Mouse (Mus musculus) embryonic stem cell, embryonic (primary cell): ENCODE data around the gene Dynlt1c.
"Not testable (repeated sequence)": the region's sequence is repeated elsewhere in the genome, so short reads cannot be mapped to it uniquely, and the experiment has no call there.

ENCODE experiments used
- CTCF ChIA-PET, 4 experiments: fragments of 300-600 bp in 2 of 4; fragments of 350-600 bp in 2 of 4; sonication (Branson Sonifier 250); formaldehyde crosslinking; loops; one replicate each; lab custom pipeline; 2022; ENCODE audit warnings: inconsistent platforms in 2 of 4; lab: Charles Lee
- POLR2A ChIA-PET, 4 experiments: fragments of 300-600 bp in 2 of 4; fragments of 350-600 bp in 2 of 4; sonication (Branson Sonifier 250); formaldehyde crosslinking; loops; one replicate each; lab custom pipeline; 2022; ENCODE audit warnings: antibody characterized with exemption in 4 of 4, inconsistent platforms in 1 of 4; lab: Charles Lee

The Dynlt1c gene

DNA sequence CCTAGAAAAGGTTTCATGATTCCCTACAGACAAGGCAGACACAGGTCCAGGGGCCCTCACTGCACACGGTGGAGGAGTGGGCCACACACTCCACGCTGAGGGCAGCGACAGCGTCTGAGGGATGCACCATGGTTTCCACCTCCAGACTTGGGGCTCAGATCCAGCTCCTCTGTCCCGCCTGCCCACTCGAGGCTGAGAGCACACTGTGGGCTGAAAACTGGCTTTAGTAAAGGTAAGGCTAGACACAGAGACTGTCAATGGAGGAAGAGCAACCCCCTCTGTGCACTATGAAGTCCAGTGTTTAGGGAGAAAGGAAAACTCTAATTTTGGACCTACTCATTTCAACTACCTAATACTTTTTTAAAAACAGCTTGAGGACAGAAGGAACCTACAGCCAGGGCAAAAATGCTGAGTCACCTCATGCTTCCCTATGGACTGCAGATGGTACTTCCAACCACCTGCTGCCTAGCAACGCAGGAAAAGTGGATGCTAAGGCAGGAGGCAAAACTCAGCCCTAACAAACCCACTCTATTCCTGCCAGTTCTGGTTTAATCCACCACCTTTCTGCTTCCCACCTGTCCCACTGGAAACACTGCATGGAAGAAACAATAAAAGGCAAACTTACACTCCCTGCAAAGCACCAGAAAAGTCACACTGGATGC is 49.6 kb downstream of the Dynlt1c start:
- CTCF ChIA-PET, POLR2A ChIA-PET: not testable (repeated sequence)

DNA sequence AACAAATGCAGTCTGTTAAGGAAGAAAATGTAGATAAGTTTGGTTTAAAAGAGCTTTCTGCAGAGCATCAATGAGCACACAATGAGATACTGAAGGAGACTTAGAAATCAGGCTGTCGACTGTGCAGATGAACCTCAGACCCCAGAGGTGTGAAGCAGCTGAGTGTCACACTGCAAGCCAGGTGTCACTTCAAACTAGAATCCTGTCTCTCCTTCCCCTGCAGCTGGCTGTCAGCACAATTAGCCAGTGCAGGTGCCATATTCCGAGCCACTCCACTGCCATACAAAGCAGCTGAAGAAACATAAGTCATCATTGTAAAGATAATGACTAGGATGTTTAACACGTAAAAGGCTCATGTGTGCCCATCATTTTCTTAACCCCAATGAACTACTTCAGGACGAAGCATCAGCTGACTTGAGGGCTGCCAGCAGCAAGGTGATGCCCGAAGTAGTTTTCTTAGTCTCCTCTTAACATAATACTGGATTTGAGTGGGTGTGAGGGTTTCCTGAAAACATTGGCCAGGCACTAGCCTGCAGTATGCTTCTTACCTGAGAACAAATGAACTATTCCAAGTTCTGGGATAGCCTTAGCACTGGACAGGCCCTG is 52.0 kb downstream of the Dynlt1c start:
- POLR2A ChIA-PET, CTCF ChIA-PET: not testable (repeated sequence)

DNA sequence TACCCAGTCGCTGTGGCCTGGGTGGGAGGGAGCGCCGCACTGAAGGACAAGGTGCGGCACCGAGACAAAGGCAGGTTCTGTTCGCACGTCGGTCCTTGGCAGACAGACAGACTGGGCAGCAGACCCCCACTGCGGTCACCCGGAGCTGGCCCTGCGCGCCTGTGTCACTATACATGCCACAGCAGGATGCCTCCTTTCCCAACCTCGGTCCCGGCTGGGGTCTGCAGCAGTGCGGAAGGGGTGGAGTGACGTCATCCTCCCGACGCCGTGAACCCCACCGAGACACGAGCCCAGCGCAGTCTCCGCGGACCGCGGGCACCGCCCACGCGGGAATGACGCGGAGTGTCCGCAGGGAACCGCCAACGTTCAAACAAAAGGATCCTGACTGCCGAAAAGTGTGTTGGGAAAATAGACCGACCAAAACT is 53.6 kb downstream of the Dynlt1c start:
- CTCF ChIA-PET, POLR2A ChIA-PET: not testable (repeated sequence)

DNA sequence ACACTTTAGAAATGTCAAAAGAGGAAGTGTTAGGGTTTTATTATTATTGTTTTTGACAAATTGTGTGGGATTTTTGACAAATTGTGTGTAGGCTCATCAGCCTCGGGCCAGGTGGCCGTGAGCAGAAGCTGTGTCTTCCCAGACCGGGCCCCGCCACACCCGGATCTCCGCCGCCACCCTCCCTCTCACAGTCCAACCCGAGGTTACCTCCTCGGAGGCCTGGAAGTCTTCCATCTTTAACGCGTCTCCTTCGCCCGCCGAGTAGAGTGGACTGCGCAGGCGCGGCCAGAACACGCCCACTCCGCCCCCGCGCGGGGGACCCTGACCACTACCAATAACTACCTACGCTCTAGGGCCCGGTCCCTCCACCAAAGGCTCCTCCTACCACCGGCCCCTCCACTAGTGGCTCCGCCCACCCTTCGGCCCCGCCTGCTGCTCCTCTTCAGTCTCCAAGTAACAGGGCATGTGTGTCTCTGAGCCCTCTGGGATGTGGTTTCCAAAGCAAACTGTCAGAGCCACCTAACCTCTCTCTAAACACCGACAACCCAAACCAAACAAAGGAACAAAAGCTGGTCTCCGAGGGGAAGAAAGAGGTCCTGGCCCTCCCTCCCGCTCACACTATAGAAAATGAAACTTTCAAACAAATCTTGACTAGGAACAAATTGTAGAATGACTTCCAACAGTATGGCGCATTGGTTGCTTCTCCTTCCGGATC is 54.3 kb downstream of the Dynlt1c start, which contains the start of gene Dynlt1f:
Gene Dynlt1f, minus strand, starts transcription at position 334 of the 715 bp plus-strand sequence.
- POLR2A ChIA-PET, result interaction anchor here in 1 of 4 experiments (0.6 kb wide), 1 partner anchor 86 kb away, joined by 7 read pairs; no protein-coding TSS in a partner anchor
- CTCF ChIA-PET, result not testable (repeated sequence)

DNA sequence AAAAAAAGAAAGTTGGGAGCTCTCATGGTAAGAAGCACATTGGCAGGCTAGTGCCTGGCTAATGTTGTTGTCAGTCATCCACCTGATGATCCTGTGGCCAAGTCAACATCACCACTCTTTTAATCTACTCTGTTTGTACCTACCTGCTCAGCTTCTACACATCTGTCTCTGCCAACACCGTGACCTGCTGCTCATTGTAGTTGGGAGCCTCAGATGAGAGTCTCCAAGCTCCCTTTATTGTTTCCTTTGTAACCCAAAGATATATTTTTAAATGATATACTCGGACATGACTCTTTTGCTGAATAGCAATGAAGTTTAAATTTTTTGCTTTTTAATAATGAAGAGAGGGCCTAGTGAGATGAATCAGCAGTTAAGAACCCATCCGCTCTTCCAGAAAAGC is 55.0 kb downstream of the Dynlt1c start:
- CTCF ChIA-PET, result not testable (repeated sequence)
- POLR2A ChIA-PET, result interaction anchor here in 2 of 4 experiments (0.6 to 0.7 kb wide), 2 partner anchors 85 to 631 kb away, joined by 3 to 7 read pairs; no protein-coding TSS in a partner anchor

DNA sequence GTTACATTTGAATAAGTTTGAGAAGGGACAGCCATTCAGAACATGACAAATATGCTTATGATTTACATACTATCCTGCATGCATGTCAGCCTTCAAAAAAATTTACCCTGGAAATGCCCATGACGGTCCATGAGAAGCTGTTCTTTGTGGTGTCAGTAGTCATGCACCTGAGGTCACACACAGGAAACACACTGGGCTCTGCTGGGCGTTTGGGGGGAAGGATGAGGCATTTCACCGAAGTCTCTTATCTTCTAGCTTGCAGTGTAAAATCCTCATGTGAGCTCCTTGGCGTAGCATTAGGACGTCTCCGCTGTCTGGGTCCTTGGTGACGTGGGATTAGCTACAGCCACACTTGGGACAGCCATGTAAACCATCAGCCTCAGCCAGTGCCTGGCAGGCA is 57.3 kb downstream of the Dynlt1c start, which contains the start of gene Sytl3:
Gene Sytl3, plus strand, starts transcription at position 293 of the 400 bp plus-strand sequence.
- CTCF ChIA-PET, POLR2A ChIA-PET: not testable (repeated sequence)
